Mouse (Mus musculus): Measurements from ENCODE around the gene Fhdc1. TPM values are rescaled to one million over a fixed set of nuclear protein-coding genes. Genes with fewer than 3 reads are reported as not detected.

The Fhdc1 gene
- total RNA-seq, 2 experiments from 2014 or later = 2.2 to 2.4 TPM

GRCm38 (mm10) chr3:84478195-84478594 is 2.0 kb downstream of the Fhdc1 start:
- intact Hi-C loops (cut with DNase I) = no loop called here
- DNase-seq (ENCODE audit: low spot score in 2 of 2) = no peak

- no peak for DNase-seq (ENCODE audit: low spot score in 2 of 2)
- intact Hi-C loops (cut with DNase I) = no loop called here
Observed at GRCm38 (mm10) chr3:84477498-84477897, 2.7 kb downstream of the Fhdc1 start.

- intact Hi-C loops (cut with DNase I) = no loop called here
Observed at GRCm38 (mm10) chr3:84474981-84475775, 5.1 kb downstream of the Fhdc1 start.

GRCm38 (mm10) chr3:84474398-84474797 is 5.8 kb downstream of the Fhdc1 start:
- DNase-seq (ENCODE audit: low spot score in 2 of 2) = no peak
- intact Hi-C loops (cut with DNase I) = no loop called here

More at GRCm38 (mm10) chr3:84474981-84475775, 5.1 kb downstream of the Fhdc1 start:
- DNase-seq (ENCODE audit: low spot score in 2 of 2) = no peak

GRCm38 (mm10) chr3:84472955-84473354 is 7.3 kb downstream of the Fhdc1 start:
- intact Hi-C loops (cut with DNase I) = no loop called here
- no peak for DNase-seq (ENCODE audit: low spot score in 2 of 2)

GRCm38 (mm10) chr3:84472527-84472926 is 7.7 kb downstream of the Fhdc1 start:
- intact Hi-C loops (cut with DNase I) = no loop called here
- no peak for DNase-seq (ENCODE audit: low spot score in 2 of 2)

GRCm38 (mm10) chr3:84471146-84471545 is 9.1 kb downstream of the Fhdc1 start:
- intact Hi-C loops (cut with DNase I) = no loop called here
- no peak for DNase-seq (ENCODE audit: low spot score in 2 of 2)

GRCm38 (mm10) chr3:84468111-84468453 is 12.1 kb downstream of the Fhdc1 start:
- intact Hi-C loops (cut with DNase I) = no loop called here
- no peak for DNase-seq (ENCODE audit: low spot score in 2 of 2)

GRCm38 (mm10) chr3:84467419-84468110 is 12.7 kb downstream of the Fhdc1 start:
- intact Hi-C loops (cut with DNase I) = no loop called here

GRCm38 (mm10) chr3:84465822-84466500 is 14.3 kb downstream of the Fhdc1 start:
- intact Hi-C loops (cut with DNase I) = no loop called here
- DNase-seq (ENCODE audit: low spot score in 2 of 2) = no peak

More at GRCm38 (mm10) chr3:84467419-84468110, 12.7 kb downstream of the Fhdc1 start:
- no peak for DNase-seq (ENCODE audit: low spot score in 2 of 2)

- intact Hi-C loops (cut with DNase I) = no loop called here
- DNase-seq (ENCODE audit: low spot score in 2 of 2) = no peak
Observed at GRCm38 (mm10) chr3:84461687-84462086, 18.5 kb downstream of the Fhdc1 start.

GRCm38 (mm10) chr3:84460952-84461351 is 19.3 kb downstream of the Fhdc1 start:
- no peak for DNase-seq (ENCODE audit: low spot score in 2 of 2)

GRCm38 (mm10) chr3:84460499-84460898 is 19.7 kb downstream of the Fhdc1 start:
- intact Hi-C loops (cut with DNase I) = no loop called here
- DNase-seq (ENCODE audit: low spot score in 2 of 2) = no peak

More at GRCm38 (mm10) chr3:84460952-84461351, 19.3 kb downstream of the Fhdc1 start:
- intact Hi-C loops (cut with DNase I) = no loop called here

- DNase-seq (ENCODE audit: low spot score in 2 of 2) = no peak
- intact Hi-C loops (cut with DNase I) = no loop called here
Observed at GRCm38 (mm10) chr3:84455733-84456417, 24.4 kb downstream of the Fhdc1 start.

GRCm38 (mm10) chr3:84450651-84451050 is 29.6 kb downstream of the Fhdc1 start:
- intact Hi-C loops (cut with DNase I) = no loop called here

GRCm38 (mm10) chr3:84449015-84449414 is 31.2 kb downstream of the Fhdc1 start:
- DNase-seq (ENCODE audit: low spot score in 2 of 2) = no peak
- intact Hi-C loops (cut with DNase I) = no loop called here

More at GRCm38 (mm10) chr3:84450651-84451050, 29.6 kb downstream of the Fhdc1 start:
- no peak for DNase-seq (ENCODE audit: low spot score in 2 of 2)

- DNase-seq (ENCODE audit: low spot score in 2 of 2) = no peak
- intact Hi-C loops (cut with DNase I) = no loop called here
Observed at GRCm38 (mm10) chr3:84447803-84448202, 32.4 kb downstream of the Fhdc1 start.

- intact Hi-C loops (cut with DNase I) = no loop called here
- DNase-seq (ENCODE audit: low spot score in 2 of 2) = no peak
Observed at GRCm38 (mm10) chr3:84445838-84446237, 34.4 kb downstream of the Fhdc1 start.

- no peak for DNase-seq (ENCODE audit: low spot score in 2 of 2)
- intact Hi-C loops (cut with DNase I) = no loop called here
Observed at GRCm38 (mm10) chr3:84442890-84443289, 37.3 kb downstream of the Fhdc1 start.

All from left cerebral cortex, postnatal 14 days (tissue).